Mouse (Mus musculus): ENCODE results near the gene Fbxl8. TPM values are rescaled to one million over a fixed set of nuclear protein-coding genes. Genes with fewer than 3 reads are reported as not detected.

Gene Fbxl8
- total and polyA plus RNA-seq, 3 experiments = 5.2 to 10.5 (median 5.9) TPM

GRCm38 (mm10) chr8:105275387-105275786, 10.9 kb downstream of the Fbxl8 start:
- H3K9me3 ChIP-seq (replicated peaks; ENCODE audit: low read length) = no peaks in the 10 kb centered on the region
- peaks cover 0 to 28% of the 10 kb centered on the region in 2 experiments for H3K36me3 ChIP-seq (replicated peaks in 1 of 2; ENCODE audit: control insufficient read depth in 1 of 2, insufficient read depth in 1 of 2, low read length in 1 of 2)
- in situ Hi-C loops (cut with MboI; ENCODE audit: low pct_ligation_motif_present, low pct_unique_long_range_greater_than_20kb, low sequenced_read_pairs) (no loop called here), dilution Hi-C loops (cut with MboI; ENCODE audit: extremely low pct_ligation_motif_present, extremely low pct_unique_long_range_greater_than_20kb, low sequenced_read_pairs) (no loop called here)
- peaks cover 0 to 2% of the 10 kb centered on the region in 2 experiments; a peak in 1 of 4 replicates for H3K4me1 ChIP-seq (ENCODE audit: control insufficient read depth in 1 of 2, insufficient read depth in 2 of 2)
- no peak overlapping the region for H3K9ac ChIP-seq (ENCODE audit: insufficient read depth, low read depth)
- DNase-seq (ENCODE audit: extremely low read depth) = no peak
- H3K27ac ChIP-seq (ENCODE audit: insufficient read depth, low read depth) = no peak overlapping the region
- no peak overlapping the region for H3K4me2 ChIP-seq (ENCODE audit: insufficient read depth, low read depth, poor library complexity, severe bottlenecking)
- TF ChIP-seq GABPA (IDR thresholded peaks at IDR 0.05; ENCODE audit: insufficient replicate concordance, low read depth, low read length) = no peak
- no peak for TF ChIP-seq ZMIZ1 (IDR thresholded peaks at IDR 0.05; ENCODE audit: low read depth, low read length)
- no peak for TF ChIP-seq HCFC1 (IDR thresholded peaks at IDR 0.05; ENCODE audit: low read depth, low read length)
- TF ChIP-seq IRF4 (IDR thresholded peaks at IDR 0.05; ENCODE audit: low read depth, low read length) = no peak
- TF ChIP-seq PAX5 (IDR thresholded peaks at IDR 0.05; ENCODE audit: low read length) = no peak
- no peak for TF ChIP-seq POLR2AphosphoS2 (IDR thresholded peaks at IDR 0.05; ENCODE audit: low read depth, low read length)
- TF ChIP-seq KAT2A (IDR thresholded peaks at IDR 0.05; ENCODE audit: insufficient replicate concordance, low read length) = no peak
- no peak for TF ChIP-seq CHD1 (IDR thresholded peaks at IDR 0.05; ENCODE audit: low read depth, low read length)
- TF ChIP-seq RAD21 (IDR thresholded peaks at IDR 0.05; ENCODE audit: low read depth, low read length) = no peak
- no peak for TF ChIP-seq ZNF384 (IDR thresholded peaks at IDR 0.05; ENCODE audit: low read depth, low read length)
- TF ChIP-seq ZC3H11A (IDR thresholded peaks at IDR 0.05; ENCODE audit: low read depth, low read length) = no peak
- no peak for TF ChIP-seq POLR2A (IDR thresholded peaks at IDR 0.05; ENCODE audit: low read depth, low read length)
- TF ChIP-seq SMC3 (IDR thresholded peaks at IDR 0.05; ENCODE audit: low read depth, low read length) = no peak
- no peak for TF ChIP-seq ZKSCAN1 (IDR thresholded peaks at IDR 0.05; ENCODE audit: borderline replicate concordance, low read depth, low read length)
- TF ChIP-seq MAZ (IDR thresholded peaks at IDR 0.05; ENCODE audit: low read depth, low read length) = no peak
- no peaks in the 10 kb centered on the region for H3K27me3 ChIP-seq (replicated peaks)
- H3K79me2 ChIP-seq (replicated peaks; ENCODE audit: control insufficient read depth, extremely low read depth, insufficient read depth, poor library complexity, severe bottlenecking) = no peaks in the 10 kb centered on the region
- no peak overlapping the region for H3K4me3 ChIP-seq (replicated peaks in 1 of 3; ENCODE audit: low read depth in 2 of 3, low read length in 2 of 3, poor library complexity in 1 of 3)

DNA sequence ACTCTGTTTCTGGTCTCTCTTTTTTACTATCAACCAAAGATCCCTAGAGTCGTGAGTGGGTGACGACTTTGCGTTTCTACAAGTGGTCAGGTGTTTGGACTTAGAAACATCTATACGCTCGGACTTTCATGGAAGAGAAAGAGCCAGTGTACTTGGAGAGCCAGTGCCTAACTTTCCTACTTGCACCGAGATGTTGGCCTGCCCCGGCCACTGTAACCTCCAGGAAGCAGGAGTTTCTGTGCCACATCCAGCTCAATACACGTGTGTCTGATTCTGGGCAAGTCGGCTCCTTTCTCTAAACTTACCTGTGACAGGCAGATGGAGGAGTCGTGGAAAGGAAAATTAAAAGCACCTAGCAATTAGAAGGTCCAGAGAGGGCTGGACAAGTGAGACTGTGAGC, 11.4 kb downstream of the Fbxl8 start, which contains the start of gene Nol3:
Nol3 (plus strand) TSS at position 301 of the 400 bp plus-strand sequence.
- Histone ChIP-seq H3K9me3 (replicated peaks; ENCODE audit: low read length) (no peaks in the 10 kb centered on the region), H3K4me2 (ENCODE audit: insufficient read depth, low read depth, poor library complexity, severe bottlenecking) (no peak within 1 kb of the TSS), H3K4me3 (replicated peaks in 1 of 3; ENCODE audit: low read depth in 2 of 3, low read length in 2 of 3, poor library complexity in 1 of 3) (no peak within 1 kb of the TSS), H3K79me2 (replicated peaks; ENCODE audit: control insufficient read depth, extremely low read depth, insufficient read depth, poor library complexity, severe bottlenecking) (no peaks in the 10 kb centered on the region), H3K9ac (ENCODE audit: insufficient read depth, low read depth) (no peak within 1 kb of the TSS), H3K4me1 (ENCODE audit: control insufficient read depth in 1 of 2, insufficient read depth in 2 of 2) (peaks cover 0 to 2% of the 10 kb centered on the region in 2 experiments; a peak in 1 of 4 replicates), H3K27ac (ENCODE audit: insufficient read depth, low read depth) (no peak within 1 kb of the TSS), H3K27me3 (replicated peaks) (no peaks in the 10 kb centered on the region), H3K36me3 (replicated peaks in 1 of 2; ENCODE audit: control insufficient read depth in 1 of 2, insufficient read depth in 1 of 2, low read length in 1 of 2) (peaks cover 0 to 28% of the 10 kb centered on the region in 2 experiments)
- in situ Hi-C loops (cut with MboI; ENCODE audit: low pct_ligation_motif_present, low pct_unique_long_range_greater_than_20kb, low sequenced_read_pairs) (no loop called here), dilution Hi-C loops (cut with MboI; ENCODE audit: extremely low pct_ligation_motif_present, extremely low pct_unique_long_range_greater_than_20kb, low sequenced_read_pairs) (no loop called here)
- DNase-seq (ENCODE audit: extremely low read depth) = no peak
- TF ChIP-seq RCOR1 (conservative IDR thresholded peaks at IDR 0.05; ENCODE audit: low read depth, low read length) (no peak), MEF2A (IDR thresholded peaks at IDR 0.05; ENCODE audit: borderline replicate concordance, low read depth, low read length) (no peak)

All from CH12.LX (cell line).